Mouse (Mus musculus): ENCODE data around the gene Olfr1392. TPM values are rescaled to one million over a fixed set of nuclear protein-coding genes. Genes with fewer than 3 reads are reported as not detected.

Gene Olfr1392
- total and polyA plus RNA-seq, 2 experiments = 0.09 TPM; not detected in 1

DNA sequence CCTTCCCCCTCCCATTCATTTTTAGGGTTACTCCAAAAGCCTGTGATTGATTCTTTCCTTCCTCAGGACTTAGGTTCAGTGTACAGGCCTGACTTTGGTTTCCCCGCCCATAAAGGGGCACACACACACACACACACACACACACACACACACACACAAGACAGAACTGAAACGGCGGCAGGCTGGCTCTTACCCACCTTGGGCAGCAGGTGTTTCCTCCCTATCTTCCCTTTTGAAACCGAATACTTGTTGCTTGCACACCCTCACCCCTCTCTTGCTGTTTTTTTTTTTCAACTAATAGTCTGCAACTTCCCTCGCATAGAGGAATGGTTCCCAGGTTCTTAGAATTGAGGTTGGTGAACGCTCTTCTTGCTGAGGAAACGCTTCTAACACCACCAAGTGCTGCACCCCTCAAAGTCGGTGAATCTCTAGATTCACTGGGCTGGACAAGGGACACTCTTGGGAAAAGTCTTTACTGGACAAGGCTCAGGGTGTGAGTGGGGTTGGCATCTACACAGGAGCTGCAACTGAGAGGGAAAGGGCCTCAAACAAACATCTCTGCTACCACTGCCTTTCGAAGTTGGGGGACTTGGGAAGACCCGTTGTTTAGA, 35.2 kb upstream of the Olfr1392 start:
- peaks cover 36% of the 10 kb centered on the region for H3K4me1 ChIP-seq (ENCODE audit: control insufficient read depth, insufficient read depth, low read length)
- WGBS = 3% methylated on average over 10 of the region's 10 CpGs
- TF ChIP-seq POLR2A (IDR thresholded peaks at IDR 0.05; ENCODE audit: extremely low read depth, insufficient read depth, low read length) (no peak), CTCF (IDR thresholded peaks at IDR 0.05; ENCODE audit: low read depth, low read length) (no peak)

GRCm38 (mm10) chr11:49250422-49251379, 34.4 kb upstream of the Olfr1392 start:
- DNase-seq (ENCODE audit: extremely low read depth, low read depth, low spot score) = peak; percentile 68
- peaks cover 14% of the 10 kb centered on the region for H3K36me3 ChIP-seq (ENCODE audit: control insufficient read depth, insufficient read depth, low read length)
- H3K9ac ChIP-seq (ENCODE audit: low read depth, low read length) = peak overlapping the region; percentile 82
- H3K79me2 ChIP-seq (ENCODE audit: control insufficient read depth, insufficient read depth, low read length) = peaks cover 62% of the 10 kb centered on the region
- 1% methylated on average over 45 of the region's 45 CpGs for WGBS
- H3K4me1 ChIP-seq (ENCODE audit: control insufficient read depth, insufficient read depth, low read length) = peaks cover 36% of the 10 kb centered on the region
- no peaks in the 10 kb centered on the region for H3K27me3 ChIP-seq (ENCODE audit: control insufficient read depth, insufficient read depth, low read length)
- peak overlapping the region; percentile 82 for H3K27ac ChIP-seq (replicated peaks; ENCODE audit: insufficient read depth, low read depth, low read length)
- TF ChIP-seq CTCF (IDR thresholded peaks at IDR 0.05; ENCODE audit: low read depth, low read length) = peak; percentile 30
- TF ChIP-seq POLR2A (IDR thresholded peaks at IDR 0.05; ENCODE audit: extremely low read depth, insufficient read depth, low read length) = peak; percentile 74
- H3K4me3 ChIP-seq (ENCODE audit: insufficient read depth, low read depth, low read length) = peak overlapping the region; percentile 75

More for the DNA sequence above, 35.2 kb upstream of the Olfr1392 start:
- Histone ChIP-seq H3K36me3 (ENCODE audit: control insufficient read depth, insufficient read depth, low read length) (peaks cover 8% of the 10 kb centered on the region), H3K9ac (ENCODE audit: low read depth, low read length) (peak overlapping the region; percentile 82), H3K4me3 (ENCODE audit: insufficient read depth, low read depth, low read length) (peak overlapping the region; percentile 75), H3K27me3 (ENCODE audit: control insufficient read depth, insufficient read depth, low read length) (no peaks in the 10 kb centered on the region), H3K27ac (replicated peaks; ENCODE audit: insufficient read depth, low read depth, low read length) (peak overlapping the region; percentile 82), H3K79me2 (ENCODE audit: control insufficient read depth, insufficient read depth, low read length) (peaks cover 55% of the 10 kb centered on the region)
- peak; percentile 41 for DNase-seq (ENCODE audit: extremely low read depth, low read depth, low spot score)

GRCm38 (mm10) chr11:49251380-49251761, 33.7 kb upstream of the Olfr1392 start:
- H3K4me3 ChIP-seq (ENCODE audit: insufficient read depth, low read depth, low read length) = peak overlapping the region; percentile 22
- H3K27ac ChIP-seq (replicated peaks; ENCODE audit: insufficient read depth, low read depth, low read length) = peak overlapping the region; percentile 82
- peak overlapping the region; percentile 82; the same call in 1 of the 2 replicates for H3K9ac ChIP-seq (ENCODE audit: low read depth, low read length)
- 16% methylated on average over 7 of the region's 7 CpGs for whole genome bisulfite sequencing
- peaks cover 63% of the 10 kb centered on the region for H3K79me2 ChIP-seq (ENCODE audit: control insufficient read depth, insufficient read depth, low read length)
- no peaks in the 10 kb centered on the region for H3K27me3 ChIP-seq (ENCODE audit: control insufficient read depth, insufficient read depth, low read length)
- TF ChIP-seq POLR2A (IDR thresholded peaks at IDR 0.05; ENCODE audit: extremely low read depth, insufficient read depth, low read length) (no peak), CTCF (IDR thresholded peaks at IDR 0.05; ENCODE audit: low read depth, low read length) (no peak)
- no peak for DNase-seq (ENCODE audit: extremely low read depth, low read depth, low spot score)
- peaks cover 14% of the 10 kb centered on the region for H3K36me3 ChIP-seq (ENCODE audit: control insufficient read depth, insufficient read depth, low read length)
- H3K4me1 ChIP-seq (ENCODE audit: control insufficient read depth, insufficient read depth, low read length) = peaks cover 36% of the 10 kb centered on the region

GRCm38 (mm10) chr11:49252048-49252447, 33.0 kb upstream of the Olfr1392 start:
- no peak overlapping the region for H3K4me3 ChIP-seq (ENCODE audit: insufficient read depth, low read depth, low read length)
- H3K79me2 ChIP-seq (ENCODE audit: control insufficient read depth, insufficient read depth, low read length) = peaks cover 61% of the 10 kb centered on the region
- DNase-seq (ENCODE audit: extremely low read depth, low read depth, low spot score) = no peak
- peak overlapping the region; percentile 34 for H3K9ac ChIP-seq (ENCODE audit: low read depth, low read length)
- peaks cover 15% of the 10 kb centered on the region for H3K36me3 ChIP-seq (ENCODE audit: control insufficient read depth, insufficient read depth, low read length)
- WGBS = 60% methylated on average over 5 of the region's 5 CpGs
- H3K4me1 ChIP-seq (ENCODE audit: control insufficient read depth, insufficient read depth, low read length) = peaks cover 32% of the 10 kb centered on the region
- H3K27ac ChIP-seq (replicated peaks; ENCODE audit: insufficient read depth, low read depth, low read length) = no peak overlapping the region
- TF ChIP-seq CTCF (IDR thresholded peaks at IDR 0.05; ENCODE audit: low read depth, low read length) = no peak
- no peak for TF ChIP-seq POLR2A (IDR thresholded peaks at IDR 0.05; ENCODE audit: extremely low read depth, insufficient read depth, low read length)
- H3K27me3 ChIP-seq (ENCODE audit: control insufficient read depth, insufficient read depth, low read length) = no peaks in the 10 kb centered on the region

DNA sequence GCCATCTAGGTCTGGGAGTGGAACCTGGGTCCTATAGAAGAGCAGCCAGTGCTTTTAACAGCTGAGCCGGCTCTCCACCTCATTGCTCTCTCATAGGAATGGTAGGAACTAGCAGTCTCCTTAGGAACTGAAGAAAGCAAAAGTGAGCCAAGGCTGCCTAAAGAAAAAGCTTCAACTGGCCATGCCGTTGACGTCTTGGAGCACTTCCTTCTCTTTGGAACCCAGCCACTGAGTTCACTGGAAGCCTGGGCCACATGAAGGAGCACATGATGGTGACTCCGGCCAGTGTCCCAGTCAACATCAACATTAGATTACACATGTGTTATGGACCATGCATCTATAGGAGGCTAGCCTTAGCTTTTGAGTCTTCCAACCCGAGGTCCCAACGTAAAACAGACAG, 32.0 kb upstream of the Olfr1392 start:
- 43% methylated on average over 6 of the region's 6 CpGs for WGBS
- H3K79me2 ChIP-seq (ENCODE audit: control insufficient read depth, insufficient read depth, low read length) = peaks cover 57% of the 10 kb centered on the region
- H3K9ac ChIP-seq (ENCODE audit: low read depth, low read length) = no peak overlapping the region
- peak; percentile 30 for DNase-seq (ENCODE audit: extremely low read depth, low read depth, low spot score)
- no peak overlapping the region for H3K27ac ChIP-seq (replicated peaks; ENCODE audit: insufficient read depth, low read depth, low read length)
- no peak overlapping the region for H3K4me3 ChIP-seq (ENCODE audit: insufficient read depth, low read depth, low read length)
- H3K27me3 ChIP-seq (ENCODE audit: control insufficient read depth, insufficient read depth, low read length) = no peaks in the 10 kb centered on the region
- TF ChIP-seq POLR2A (IDR thresholded peaks at IDR 0.05; ENCODE audit: extremely low read depth, insufficient read depth, low read length) (no peak), CTCF (IDR thresholded peaks at IDR 0.05; ENCODE audit: low read depth, low read length) (no peak)
- peaks cover 17% of the 10 kb centered on the region for H3K36me3 ChIP-seq (ENCODE audit: control insufficient read depth, insufficient read depth, low read length)
- H3K4me1 ChIP-seq (ENCODE audit: control insufficient read depth, insufficient read depth, low read length) = peaks cover 27% of the 10 kb centered on the region
